Mouse (Mus musculus) MEL (cell line): Measurements from ENCODE around the gene B4galnt3. TPM values are rescaled to one million over a fixed set of nuclear protein-coding genes. Genes with fewer than 3 reads are reported as not detected.

ENCODE experiments used
- DNase-seq: peaks from one replicate; pipeline ENCODE4 v3.0.0; 2011; ENCODE audit warnings: low read depth, low spot score
- H3K27ac ChIP-seq: 2 replicates; pipeline ENCODE4 v1.5.1; 2012; ENCODE audit warnings: low read depth, mild to moderate bottlenecking, control low read depth, low read length, moderate library complexity; ENCODE audit not compliant: control insufficient read depth
- H3K27me3 ChIP-seq, 2 experiments: fragments of 150-350 bp in 1 of 2; sonication (generic) in 1 of 2; 2 replicates each; pipeline ENCODE4 v1.6.1; 2012; ENCODE audit warnings: low read length in 2 of 2, mild to moderate bottlenecking in 2 of 2, improper control_type of control experiment in 1 of 2, moderate library complexity in 1 of 2; ENCODE audit not compliant: insufficient read depth in 2 of 2, control insufficient read depth in 1 of 2
- H3K36me3 ChIP-seq, 2 experiments: 2 replicates each; pipeline ENCODE4 v1.6.1; 2012 to 2014; ENCODE audit warnings: low read length in 2 of 2, improper control_type of control experiment in 1 of 2, inconsistent platforms in 1 of 2, mild to moderate bottlenecking in 1 of 2; ENCODE audit not compliant: insufficient read depth in 2 of 2, control insufficient read depth in 1 of 2
- H3K4me1 ChIP-seq, 2 experiments: fragments of 150-350 bp in 1 of 2; sonication (generic) in 1 of 2; 2 replicates each; pipeline ENCODE4 v1.6.1; 2012; ENCODE audit warnings: low read length in 2 of 2, improper control_type of control experiment in 1 of 2, mild to moderate bottlenecking in 1 of 2; ENCODE audit not compliant: insufficient read depth in 2 of 2, control insufficient read depth in 1 of 2
- H3K4me3 ChIP-seq, 2 experiments: fragments of 150-350 bp in 1 of 2; sonication (generic) in 1 of 2; 2 replicates each; pipeline ENCODE4 v1.5.1; 2012; ENCODE audit warnings: low read depth in 2 of 2, low read length in 2 of 2, mild to moderate bottlenecking in 2 of 2, moderate library complexity in 2 of 2, control low read depth in 1 of 2, improper control_type of control experiment in 1 of 2; ENCODE audit not compliant: control insufficient read depth in 1 of 2, insufficient read depth in 1 of 2
- H3K79me2 ChIP-seq: 2 replicates; pipeline ENCODE4 v1.6.1; 2012; ENCODE audit warnings: mild to moderate bottlenecking, low read length, moderate library complexity; ENCODE audit not compliant: control insufficient read depth, poor library complexity, insufficient read depth
- H3K9ac ChIP-seq: 2 replicates; pipeline ENCODE4 v1.6.1; 2012; ENCODE audit warnings: low read depth, mild to moderate bottlenecking, control low read depth, low read length, moderate library complexity; ENCODE audit not compliant: control insufficient read depth, poor library complexity, severe bottlenecking
- H3K9me3 ChIP-seq: fragments of 150-350 bp; sonication (generic); replicated peaks from 2 replicates; pipeline ENCODE4 v1.6.1; 2012; ENCODE audit warnings: mild to moderate bottlenecking, low read length, improper control_type of control experiment, moderate library complexity; ENCODE audit not compliant: insufficient read depth
- CHD1 ChIP-seq: IDR thresholded peaks from 2 replicates; pipeline ENCODE4 v1.6.1; 2012; ENCODE audit warnings: low read depth, mild to moderate bottlenecking, inconsistent platforms, low read length, improper control_type of control experiment
- CTCF ChIP-seq, 3 experiments: IDR thresholded peaks in 2 of 3; conservative IDR thresholded peaks in 1 of 3; 2 replicates each; pipeline ENCODE4 v1.5.1; 2011 to 2012; ENCODE audit warnings: low read length in 3 of 3, low read depth in 2 of 3, mild to moderate bottlenecking in 2 of 3, improper control_type of control experiment in 1 of 3, inconsistent platforms in 1 of 3, mixed read lengths in 1 of 3, moderate library complexity in 1 of 3; ENCODE audit not compliant: control insufficient read depth in 1 of 3, insufficient read depth in 1 of 3, poor library complexity in 1 of 3, severe bottlenecking in 1 of 3
- E2F4 ChIP-seq: IDR thresholded peaks from 2 replicates; pipeline ENCODE4 v1.6.1; 2011; ENCODE audit warnings: low read depth, low read length, improper control_type of control experiment, borderline replicate concordance
- ELF1 ChIP-seq: IDR thresholded peaks from 2 replicates; pipeline ENCODE4 v1.6.1; 2014; ENCODE audit warnings: low read depth, mild to moderate bottlenecking, inconsistent platforms, low read length, improper control_type of control experiment, moderate library complexity
- KAT2A ChIP-seq: conservative IDR thresholded peaks from 2 replicates; pipeline ENCODE4 v1.6.1; 2012; ENCODE audit warnings: low read depth, low read length, improper control_type of control experiment, inconsistent platforms
- MAFK ChIP-seq: IDR thresholded peaks from 2 replicates; pipeline ENCODE4 v1.6.1; 2011; ENCODE audit warnings: low read depth, mild to moderate bottlenecking, low read length, improper control_type of control experiment, borderline replicate concordance
- MAX ChIP-seq: IDR thresholded peaks from 2 replicates; pipeline ENCODE4 v1.6.1; 2011; ENCODE audit warnings: low read length, improper control_type of control experiment
- MYB ChIP-seq: IDR thresholded peaks from 2 replicates; pipeline ENCODE4 v1.6.1; 2011; ENCODE audit warnings: mild to moderate bottlenecking, low read depth, low read length, improper control_type of control experiment
- NRF1 ChIP-seq: IDR thresholded peaks from 2 replicates; pipeline ENCODE4 v1.6.1; 2014; ENCODE audit warnings: low read depth, mild to moderate bottlenecking, inconsistent platforms, low read length, improper control_type of control experiment, moderate library complexity; ENCODE audit not compliant: poor library complexity, insufficient read depth, severe bottlenecking
- POLR2A ChIP-seq, 2 experiments: IDR thresholded peaks; 2 replicates each; pipeline ENCODE4 v1.6.1; 2011 to 2012; ENCODE audit warnings: low read length in 2 of 2, mild to moderate bottlenecking in 2 of 2, control low read depth in 1 of 2, improper control_type of control experiment in 1 of 2, low read depth in 1 of 2, moderate library complexity in 1 of 2; ENCODE audit not compliant: control insufficient read depth in 1 of 2, insufficient read depth in 1 of 2, poor library complexity in 1 of 2
- RAD21 ChIP-seq: IDR thresholded peaks from 2 replicates; pipeline ENCODE4 v1.6.1; 2011; ENCODE audit warnings: mild to moderate bottlenecking, low read depth, low read length, improper control_type of control experiment
- SMC3 ChIP-seq: IDR thresholded peaks from 2 replicates; pipeline ENCODE4 v1.6.1; 2011; ENCODE audit warnings: low read depth, low read length, improper control_type of control experiment
- TAL1 ChIP-seq: IDR thresholded peaks from 2 replicates; pipeline ENCODE4 v1.6.1; 2012; ENCODE audit warnings: mild to moderate bottlenecking, inconsistent platforms, low read length, moderate library complexity, mixed read lengths
- TCF12 ChIP-seq: IDR thresholded peaks from 2 replicates; pipeline ENCODE4 v1.6.1; 2014; ENCODE audit warnings: low read depth, mild to moderate bottlenecking, inconsistent platforms, low read length, improper control_type of control experiment, moderate library complexity
- UBTF ChIP-seq: IDR thresholded peaks from 2 replicates; pipeline ENCODE4 v1.6.1; 2012; ENCODE audit warnings: low read depth, mild to moderate bottlenecking, inconsistent platforms, low read length, improper control_type of control experiment, moderate library complexity, borderline replicate concordance; ENCODE audit not compliant: insufficient read depth
- USF2 ChIP-seq, 2 experiments: IDR thresholded peaks; 2 replicates each; pipeline ENCODE4 v1.6.1; 2011 to 2012; ENCODE audit warnings: improper control_type of control experiment in 2 of 2, low read length in 2 of 2, borderline replicate concordance in 1 of 2, inconsistent platforms in 1 of 2, low read depth in 1 of 2, mild to moderate bottlenecking in 1 of 2; ENCODE audit not compliant: insufficient read depth in 1 of 2
- ZKSCAN1 ChIP-seq: IDR thresholded peaks from 2 replicates; pipeline ENCODE4 v1.6.1; 2012; ENCODE audit warnings: low read depth, mild to moderate bottlenecking, inconsistent platforms, low read length, improper control_type of control experiment, moderate library complexity
- ZNF384 ChIP-seq: IDR thresholded peaks from 2 replicates; pipeline ENCODE4 v1.6.1; 2012; ENCODE audit warnings: low read depth, mild to moderate bottlenecking, inconsistent platforms, low read length, improper control_type of control experiment
- polyA plus RNA-seq, 2 experiments: library from polyadenylated mRNA; stranded (reverse) in 1 of 2; unstranded in 1 of 2; fragments of >175 nt in 1 of 2; fragments of >200 nt in 1 of 2; gene quantifications; 2 replicates each; pipeline versions ENCODE4 v1.2.1 to v1.2.4; 2012; ENCODE audit warnings: low replicate concordance in 2 of 2, low read depth in 1 of 2; ENCODE audit not compliant: insufficient read length in 2 of 2, insufficient read depth in 1 of 2, missing spikeins in 1 of 2
- total RNA-seq: library from RNA; depleted of rRNA; stranded (reverse); fragments of 300-350 nt; gene quantifications from 2 replicates; pipeline ENCODE4 v1.2.3, GENCODE M21; 2012; rRNA removed

Gene B4galnt3
- 0.78 and 1.5 TPM in 2 replicates for total RNA-seq
- 1 to 10 TPM in 1 of 2 experiments, not detected in 1; 1.3 TPM for polyA plus RNA-seq

- H3K4me3 ChIP-seq: no peak within 1 kb of the TSS
- no peaks in the 10 kb centered on the region for H3K36me3 ChIP-seq
- no peak within 1 kb of the TSS for H3K9ac ChIP-seq
- no peak within 1 kb of the TSS for H3K27ac ChIP-seq
- no peaks in the 10 kb centered on the region for H3K9me3 ChIP-seq
- peaks cover 2% of the 10 kb centered on the region in 2 experiments; a peak in 3 of 4 replicates for H3K27me3 ChIP-seq
- H3K4me1 ChIP-seq: no peaks in the 10 kb centered on the region
- TF ChIP-seq SMC3 (no peak), POLR2A (IDR thresholded peaks at IDR 0.05; ENCODE audit: control insufficient read depth in 1 of 2, insufficient read depth in 1 of 2, low read depth in 1 of 2, low read length in 2 of 2, poor library complexity in 1 of 2) (no peak), KAT2A (no peak), ELF1 (no peak), TCF12 (no peak), ZNF384 (no peak), USF2 (IDR thresholded peaks at IDR 0.05; ENCODE audit: borderline replicate concordance in 1 of 2, insufficient read depth in 1 of 2, low read depth in 1 of 2, low read length in 2 of 2) (no peak), E2F4 (no peak), CHD1 (no peak), RAD21 (no peak), MAFK (no peak), UBTF (no peak), TAL1 (no peak), NRF1 (no peak)
- TF ChIP-seq, all 39 proteins: peak for 0
- no peaks in the 10 kb centered on the region for H3K79me2 ChIP-seq
- no peak for DNase-seq
These were observed at the start of gene B4galnt3, which contains the start of gene D330020A13Rik for GRCm38 (mm10) chr6:120294056-120294784. Gene B4galnt3, minus strand, starts transcription at chr6:120294559. Gene D330020A13Rik, plus strand, starts transcription at chr6:120294364.

GRCm38 (mm10) chr6:120343992-120344391 lies 49.6 kb upstream of the B4galnt3 start:
- H3K27me3 ChIP-seq: no peaks in the 10 kb centered on the region
- no peaks in the 10 kb centered on the region for H3K4me1 ChIP-seq
- H3K79me2 ChIP-seq: no peaks in the 10 kb centered on the region
- DNase-seq: no peak
- H3K27ac ChIP-seq: no peak overlapping the region
- no peak overlapping the region for H3K4me3 ChIP-seq
- TF ChIP-seq CTCF (IDR thresholded peaks at IDR 0.05 in 2 of 3, conservative IDR thresholded peaks at IDR 0.05 in 1 of 3; ENCODE audit: control insufficient read depth in 1 of 3, insufficient read depth in 1 of 3, low read depth in 2 of 3, low read length in 3 of 3, poor library complexity in 1 of 3, severe bottlenecking in 1 of 3) (no peak), ZKSCAN1 (no peak), ZNF384 (no peak), TCF12 (no peak), RAD21 (no peak), MAX (no peak), KAT2A (no peak), MYB (no peak)
- H3K9me3 ChIP-seq: no peaks in the 10 kb centered on the region
- H3K36me3 ChIP-seq: peaks cover 4 to 16% of the 10 kb centered on the region in 2 experiments
- H3K9ac ChIP-seq: no peak overlapping the region
